Mouse (Mus musculus): ENCODE measurements at regions not wholly inside any gene's neighbourhood (a gene's known extent, or its start where the extent isn't known, plus 50 kb on each side); places are given as distances from the start of the nearest gene placed in this dataset.

DNA sequence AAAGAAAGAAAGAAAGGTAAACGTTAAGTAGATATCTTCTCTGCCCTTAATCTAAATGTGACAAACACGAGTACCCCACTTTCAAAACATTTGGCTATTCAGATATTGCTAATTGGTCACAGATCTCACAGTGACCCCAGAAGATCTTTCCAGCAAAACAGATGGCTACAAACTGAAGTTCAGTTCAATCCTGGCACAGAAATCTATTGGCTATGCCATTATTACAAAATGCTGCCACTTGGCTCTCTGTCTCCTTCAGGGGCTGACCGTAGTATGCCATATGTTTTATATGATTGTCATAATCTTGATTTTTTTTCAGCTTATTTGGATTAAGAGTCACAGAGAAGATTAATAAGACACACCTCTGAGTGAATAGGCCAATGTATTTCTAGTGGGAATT lies 873.2 kb downstream of the Slc22a22 start:
- no peak for DNase-seq (ENCODE audit: extremely low spot score, low spot score)
- no peaks in the 10 kb centered on the region for H3K27me3 ChIP-seq (ENCODE audit: poor library complexity, severe bottlenecking)
- H3K9me3 ChIP-seq = no peaks in the 10 kb centered on the region
- H3K4me3 ChIP-seq = no peak overlapping the region
- no peak overlapping the region for H3K27ac ChIP-seq
- 90% methylated on average over 3 of the region's 3 CpGs for WGBS
- no peaks in the 10 kb centered on the region for H3K36me3 ChIP-seq (replicated peaks)
- H3K4me1 ChIP-seq = peaks cover 4% of the 10 kb centered on the region; the same call in 1 of the 2 replicates

DNA sequence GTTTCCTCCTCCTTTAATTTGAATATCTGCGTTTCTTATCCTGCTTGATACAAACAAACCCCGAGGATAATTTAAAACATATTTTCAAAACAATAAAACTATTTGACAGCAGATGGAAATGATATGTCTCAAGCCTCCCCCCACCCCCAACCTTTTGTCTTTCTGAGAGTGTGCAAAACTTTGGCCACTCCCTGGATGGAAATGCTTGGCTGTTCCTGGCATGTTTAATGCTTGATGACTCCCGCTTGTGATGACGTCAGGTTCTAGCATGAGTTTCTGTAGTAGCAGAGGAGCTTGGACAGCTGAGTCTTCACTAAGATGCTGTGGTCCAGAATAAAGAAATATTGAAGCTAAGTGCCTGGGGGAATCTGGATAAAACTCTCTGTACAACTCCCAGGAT lies 884.8 kb downstream of the Slc22a22 start:
- Histone ChIP-seq H3K4me3 (no peak overlapping the region), H3K27me3 (ENCODE audit: poor library complexity, severe bottlenecking) (no peaks in the 10 kb centered on the region), H3K36me3 (replicated peaks) (no peaks in the 10 kb centered on the region), H3K9me3 (no peaks in the 10 kb centered on the region), H3K27ac (no peak overlapping the region), H3K4me1 (no peaks in the 10 kb centered on the region)
- no peak for DNase-seq (ENCODE audit: extremely low spot score, low spot score)
- WGBS = 81% methylated on average over 4 of the region's 4 CpGs

DNA sequence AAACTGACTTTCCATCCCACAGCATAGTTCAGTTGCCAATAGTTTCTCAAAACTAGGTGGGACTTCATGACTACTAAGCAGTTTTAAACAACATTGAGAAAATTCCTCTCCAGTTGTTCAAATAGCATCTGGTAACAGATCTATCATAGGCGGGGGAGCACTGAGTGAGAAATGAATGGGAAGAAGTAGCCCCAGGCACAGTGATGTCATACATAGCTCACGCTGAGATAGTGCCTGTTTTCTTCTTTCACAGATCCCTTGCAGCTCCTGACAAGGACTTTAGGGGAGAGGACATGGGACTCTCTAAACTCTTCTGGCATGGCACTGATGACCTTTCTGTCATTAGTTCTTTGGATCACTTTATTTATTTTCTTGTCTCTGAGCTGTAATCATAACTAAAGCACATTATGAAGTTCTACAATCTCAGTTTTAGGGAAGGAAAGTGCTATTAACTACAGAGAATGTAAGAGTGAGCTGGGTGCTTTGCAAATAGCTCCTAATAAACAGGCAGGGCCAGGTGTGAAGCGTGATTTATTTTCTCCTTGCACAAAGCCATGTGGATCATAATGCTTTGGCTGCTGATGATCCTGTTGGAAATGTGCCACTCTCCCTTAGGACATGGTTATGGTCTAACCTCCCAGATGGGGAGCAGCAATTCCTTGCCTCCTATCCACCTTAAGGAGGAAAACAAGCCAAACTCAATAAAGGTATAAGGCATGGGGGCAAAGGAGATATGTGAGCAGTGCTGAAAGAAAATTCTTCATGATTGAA lies 896.5 kb downstream of the Slc22a22 start:
- no peak overlapping the region for H3K27ac ChIP-seq
- no peaks in the 10 kb centered on the region for H3K9me3 ChIP-seq
- H3K36me3 ChIP-seq (replicated peaks) = no peaks in the 10 kb centered on the region
- H3K4me1 ChIP-seq = no peaks in the 10 kb centered on the region
- H3K4me3 ChIP-seq = no peak overlapping the region
- WGBS = 64% methylated on average over 3 of the region's 3 CpGs
- no peaks in the 10 kb centered on the region for H3K27me3 ChIP-seq (ENCODE audit: poor library complexity, severe bottlenecking)
- no peak for DNase-seq (ENCODE audit: extremely low spot score, low spot score)

DNA sequence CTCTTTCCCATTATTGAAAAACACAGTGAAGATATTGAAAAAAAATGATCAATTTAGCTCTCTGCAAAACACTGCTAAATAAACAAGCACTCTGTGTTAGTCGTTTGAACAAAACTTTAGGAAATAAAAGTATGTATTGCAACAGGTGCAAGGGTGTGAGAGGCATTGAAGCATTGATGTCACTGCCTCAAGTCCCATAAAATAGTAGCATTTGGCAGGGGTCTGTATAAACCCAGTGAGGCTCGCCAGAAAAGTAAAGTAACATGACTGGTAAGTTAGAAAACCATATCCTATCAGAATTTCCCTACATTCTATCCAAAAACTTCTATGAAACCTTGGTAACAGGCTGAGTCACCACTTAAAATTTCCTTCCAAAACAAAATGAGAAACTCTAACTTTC lies 914.2 kb downstream of the Slc22a22 start:
- H3K4me1 ChIP-seq = no peaks in the 10 kb centered on the region
- H3K9me3 ChIP-seq = no peaks in the 10 kb centered on the region
- no peak overlapping the region for H3K27ac ChIP-seq
- no peak overlapping the region for H3K4me3 ChIP-seq
- H3K27me3 ChIP-seq (ENCODE audit: poor library complexity, severe bottlenecking) = no peaks in the 10 kb centered on the region
- DNase-seq (ENCODE audit: extremely low spot score, low spot score) = no peak
- no peaks in the 10 kb centered on the region for H3K36me3 ChIP-seq (replicated peaks)
- WGBS = 81% methylated on average over 2 of the region's 2 CpGs

DNA sequence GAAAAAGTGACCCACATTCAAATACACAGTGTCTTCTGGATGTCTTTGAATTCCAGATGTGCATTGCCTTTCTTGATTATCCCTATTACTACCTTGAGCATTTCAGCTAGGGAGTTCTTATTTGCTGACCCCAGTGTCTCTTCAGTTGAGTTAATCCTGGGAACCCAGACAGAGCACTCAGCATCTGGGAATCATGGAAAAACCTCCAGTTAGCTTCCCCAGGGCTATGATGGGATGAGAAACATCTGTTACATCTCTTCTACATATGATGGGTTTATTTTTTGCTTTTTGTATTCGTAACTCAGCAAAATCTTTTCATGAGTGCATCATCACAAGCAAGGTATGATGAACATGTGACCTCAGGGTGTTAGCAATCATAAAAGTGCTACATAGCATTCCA lies 914.6 kb downstream of the Slc22a22 start:
- Histone ChIP-seq H3K27ac (no peak overlapping the region), H3K36me3 (replicated peaks) (no peaks in the 10 kb centered on the region), H3K27me3 (ENCODE audit: poor library complexity, severe bottlenecking) (no peaks in the 10 kb centered on the region), H3K9me3 (no peaks in the 10 kb centered on the region), H3K4me3 (no peak overlapping the region), H3K4me1 (no peaks in the 10 kb centered on the region)
- 66% methylated on average over 1 of the region's 1 CpGs for WGBS
- DNase-seq (ENCODE audit: extremely low spot score, low spot score) = no peak

DNA sequence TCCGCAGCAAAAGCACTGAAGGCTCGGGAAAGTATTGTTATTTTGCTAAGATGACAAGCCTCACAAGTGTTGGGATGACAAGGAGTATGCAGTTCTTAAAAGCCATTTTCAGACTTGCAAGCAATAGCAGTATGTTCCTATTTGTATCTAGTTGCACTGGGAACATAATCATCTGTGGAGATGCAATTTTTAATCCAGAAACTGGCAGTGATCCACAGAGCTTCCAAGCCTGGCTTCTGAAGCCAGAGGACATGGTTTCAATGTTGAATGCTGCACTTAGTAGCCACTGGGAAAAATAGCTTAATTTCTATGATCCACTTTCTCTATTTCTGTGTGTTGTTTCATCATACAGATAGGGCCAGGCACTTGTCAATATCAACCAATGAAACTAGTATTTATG lies 915.3 kb downstream of the Slc22a22 start:
- DNase-seq (ENCODE audit: extremely low spot score, low spot score) = no peak
- H3K27ac ChIP-seq = no peak overlapping the region
- H3K27me3 ChIP-seq (ENCODE audit: poor library complexity, severe bottlenecking) = no peaks in the 10 kb centered on the region
- H3K36me3 ChIP-seq (replicated peaks) = no peaks in the 10 kb centered on the region
- H3K9me3 ChIP-seq = no peaks in the 10 kb centered on the region
- no peak overlapping the region for H3K4me3 ChIP-seq
- H3K4me1 ChIP-seq = no peaks in the 10 kb centered on the region
- WGBS = 91% methylated on average over 2 of the region's 2 CpGs

DNA sequence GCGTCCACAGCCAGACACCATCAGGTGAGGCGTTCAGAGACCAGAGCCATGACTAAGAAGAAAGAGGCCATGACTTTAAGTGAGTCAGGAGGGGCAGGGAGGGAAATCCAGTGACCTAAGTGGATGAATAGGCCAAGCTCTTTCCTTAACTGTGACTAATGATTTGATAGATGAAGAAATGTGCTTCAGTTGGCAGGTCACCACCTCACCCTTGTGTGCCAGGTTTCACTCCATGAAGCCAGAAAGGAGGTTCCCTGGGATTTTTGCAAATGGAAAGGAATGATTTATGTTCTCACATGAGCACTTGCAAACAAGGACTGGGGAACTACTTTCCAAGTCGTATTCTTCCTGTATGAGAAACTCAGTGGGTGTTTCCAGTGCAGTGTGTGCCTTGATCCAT lies 923.0 kb downstream of the Slc22a22 start:
- H3K9me3 ChIP-seq = no peaks in the 10 kb centered on the region
- no peak overlapping the region for H3K4me3 ChIP-seq
- DNase-seq (ENCODE audit: extremely low spot score, low spot score) = no peak
- no peaks in the 10 kb centered on the region for H3K27me3 ChIP-seq (ENCODE audit: poor library complexity, severe bottlenecking)
- H3K27ac ChIP-seq = no peak overlapping the region
- 83% methylated on average over 3 of the region's 3 CpGs for WGBS
- H3K36me3 ChIP-seq (replicated peaks) = no peaks in the 10 kb centered on the region
- no peaks in the 10 kb centered on the region for H3K4me1 ChIP-seq

DNA sequence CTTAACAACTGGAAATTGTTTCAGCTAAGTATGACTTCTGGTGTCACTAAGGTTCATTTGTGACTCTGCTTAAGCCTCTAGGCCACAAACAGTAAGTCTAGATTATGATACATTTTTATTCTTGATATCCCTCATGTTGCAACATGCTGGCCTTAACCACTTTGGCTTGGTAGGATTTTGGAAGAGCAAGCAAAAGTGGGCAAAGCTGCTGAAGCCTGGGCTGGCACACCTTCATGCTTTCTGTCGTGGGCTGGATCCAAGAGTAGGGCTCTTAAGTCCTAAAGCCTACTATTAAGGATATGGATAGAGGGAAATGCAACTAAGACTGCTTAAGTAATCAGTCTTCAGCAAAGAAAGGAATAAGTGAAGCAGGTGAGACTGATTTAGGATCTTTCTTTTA lies 923.6 kb downstream of the Slc22a22 start:
- WGBS = 65% methylated on average over 1 of the region's 1 CpGs
- H3K27me3 ChIP-seq (ENCODE audit: poor library complexity, severe bottlenecking) = no peaks in the 10 kb centered on the region
- no peaks in the 10 kb centered on the region for H3K4me1 ChIP-seq
- no peak overlapping the region for H3K27ac ChIP-seq
- no peak overlapping the region for H3K4me3 ChIP-seq
- DNase-seq (ENCODE audit: extremely low spot score, low spot score) = no peak
- H3K9me3 ChIP-seq = no peaks in the 10 kb centered on the region
- no peaks in the 10 kb centered on the region for H3K36me3 ChIP-seq (replicated peaks)

DNA sequence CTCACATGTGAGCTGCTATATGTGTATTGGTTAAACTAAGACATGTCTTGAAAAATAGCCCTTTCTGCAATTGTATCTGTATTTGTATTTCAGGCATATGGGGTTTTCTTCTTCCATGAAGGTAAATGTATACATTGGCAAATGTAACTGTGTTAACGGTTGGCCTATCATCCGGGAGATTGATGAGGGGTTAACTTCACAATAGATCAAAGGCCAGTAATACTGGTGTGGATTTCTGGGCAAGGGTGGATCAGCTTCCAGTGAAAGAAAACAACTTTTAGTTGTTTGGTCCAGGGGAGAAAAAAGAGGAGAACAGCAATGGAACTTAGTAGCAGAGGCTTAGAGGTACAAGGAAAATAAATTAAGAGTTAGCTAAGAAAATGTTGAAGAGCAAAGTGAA lies 945.9 kb downstream of the Slc22a22 start:
- Histone ChIP-seq H3K4me3 (no peak overlapping the region), H3K36me3 (replicated peaks) (no peaks in the 10 kb centered on the region), H3K4me1 (no peaks in the 10 kb centered on the region), H3K27me3 (ENCODE audit: poor library complexity, severe bottlenecking) (no peaks in the 10 kb centered on the region), H3K9me3 (no peaks in the 10 kb centered on the region), H3K27ac (no peak overlapping the region)
- no peak for DNase-seq (ENCODE audit: extremely low spot score, low spot score)
- WGBS = 60% methylated on average over 2 of the region's 2 CpGs

DNA sequence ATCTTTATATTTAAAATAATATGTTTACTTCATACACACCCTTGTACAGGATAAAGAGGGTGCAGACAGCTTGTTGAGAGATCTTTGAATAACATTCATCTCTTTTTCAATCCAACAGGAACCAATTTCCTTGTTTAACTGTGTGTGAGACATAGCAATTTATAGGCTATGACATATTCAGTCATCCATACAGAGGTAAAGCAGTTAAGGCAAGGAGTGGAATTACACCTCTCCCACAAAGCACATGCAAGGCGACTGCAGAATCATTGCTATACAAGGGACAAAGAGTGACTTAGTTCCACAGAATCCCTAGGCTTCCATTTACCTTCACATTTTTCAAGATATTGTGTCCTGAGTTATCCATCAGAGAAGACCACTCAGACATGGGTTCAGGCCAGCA lies 959.0 kb downstream of the Slc22a22 start:
- Histone ChIP-seq H3K4me1 (no peaks in the 10 kb centered on the region), H3K27ac (no peak overlapping the region), H3K4me3 (no peak overlapping the region), H3K9me3 (no peaks in the 10 kb centered on the region), H3K27me3 (ENCODE audit: poor library complexity, severe bottlenecking) (no peaks in the 10 kb centered on the region), H3K36me3 (replicated peaks) (no peaks in the 10 kb centered on the region)
- DNase-seq (ENCODE audit: extremely low spot score, low spot score) = no peak
- WGBS = 88% methylated on average over 1 of the region's 1 CpGs

DNA sequence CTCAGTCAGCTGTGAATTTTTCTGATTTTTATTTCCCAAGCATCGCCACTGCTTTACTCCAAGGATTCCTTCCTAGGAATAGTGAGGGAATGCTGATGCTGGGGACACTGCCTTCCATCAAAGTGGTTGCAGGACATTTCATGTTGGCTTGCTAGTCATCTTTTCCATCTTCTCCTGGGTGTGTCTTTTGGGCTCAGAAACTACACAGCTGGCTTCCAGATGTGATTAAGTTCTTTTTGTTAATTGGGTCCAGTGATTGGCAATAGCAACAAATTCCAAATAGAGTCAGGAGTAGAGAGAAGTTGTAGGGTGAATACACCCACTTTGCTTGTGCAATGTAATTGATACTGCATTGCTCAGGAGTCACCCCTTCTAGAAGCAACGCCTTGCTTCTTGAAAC lies 961.3 kb downstream of the Slc22a22 start:
- no peaks in the 10 kb centered on the region for H3K9me3 ChIP-seq
- H3K27ac ChIP-seq = no peak overlapping the region
- no peak overlapping the region for H3K4me3 ChIP-seq
- no peaks in the 10 kb centered on the region for H3K36me3 ChIP-seq (replicated peaks)
- H3K27me3 ChIP-seq (ENCODE audit: poor library complexity, severe bottlenecking) = no peaks in the 10 kb centered on the region
- no peaks in the 10 kb centered on the region for H3K4me1 ChIP-seq
- no peak for DNase-seq (ENCODE audit: extremely low spot score, low spot score)
- WGBS = 89% methylated on average over 2 of the region's 2 CpGs

DNA sequence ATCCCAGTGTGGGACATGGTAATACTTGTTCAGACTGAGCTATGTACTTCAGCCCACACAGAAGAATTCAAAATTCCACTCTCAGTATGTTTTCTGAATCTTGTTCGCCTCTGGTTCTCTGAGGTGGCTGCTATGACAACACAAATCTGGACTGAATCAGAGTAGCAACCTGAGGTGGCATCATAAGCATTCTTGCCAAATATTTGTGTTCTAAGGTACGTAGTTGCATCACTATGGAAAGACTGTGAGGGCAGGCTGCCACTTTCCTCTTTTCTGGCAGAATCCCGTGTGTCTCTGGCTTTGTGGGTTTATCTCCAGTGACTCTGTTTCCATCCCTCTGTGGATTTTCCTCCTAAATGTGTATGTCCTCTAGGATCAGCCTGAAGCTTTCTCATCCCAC lies 978.7 kb downstream of the Slc22a22 start:
- no peak overlapping the region for H3K27ac ChIP-seq
- 85% methylated on average over 3 of the region's 3 CpGs for WGBS
- H3K36me3 ChIP-seq (replicated peaks) = no peaks in the 10 kb centered on the region
- no peak for DNase-seq (ENCODE audit: extremely low spot score, low spot score)
- H3K27me3 ChIP-seq (ENCODE audit: poor library complexity, severe bottlenecking) = no peaks in the 10 kb centered on the region
- no peaks in the 10 kb centered on the region for H3K9me3 ChIP-seq
- no peaks in the 10 kb centered on the region for H3K4me1 ChIP-seq
- no peak overlapping the region for H3K4me3 ChIP-seq

DNA sequence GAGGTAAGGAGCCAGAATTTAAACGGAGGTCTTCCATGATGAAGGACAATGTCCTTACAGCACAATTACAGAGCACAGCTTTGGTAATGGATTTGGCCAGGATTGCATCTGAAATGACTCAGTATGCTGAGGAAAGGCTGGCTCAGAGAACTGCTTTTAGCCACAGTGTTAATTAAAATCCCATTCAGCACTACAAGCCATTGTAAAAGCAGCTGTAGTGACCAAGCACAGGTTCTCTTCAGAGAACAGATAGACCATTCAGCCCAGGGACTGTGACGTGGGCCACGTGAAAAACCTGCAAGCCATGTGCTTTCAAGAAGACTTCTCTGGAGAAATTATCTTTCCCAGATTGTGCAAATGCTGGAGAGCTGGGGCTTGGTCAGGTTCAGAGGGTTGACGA lies 979.7 kb downstream of the Slc22a22 start:
- WGBS = 75% methylated on average over 4 of the region's 4 CpGs
- no peaks in the 10 kb centered on the region for H3K4me1 ChIP-seq
- no peak overlapping the region for H3K4me3 ChIP-seq
- H3K36me3 ChIP-seq (replicated peaks) = no peaks in the 10 kb centered on the region
- no peak overlapping the region for H3K27ac ChIP-seq
- DNase-seq (ENCODE audit: extremely low spot score, low spot score) = no peak
- no peaks in the 10 kb centered on the region for H3K27me3 ChIP-seq (ENCODE audit: poor library complexity, severe bottlenecking)
- H3K9me3 ChIP-seq = no peaks in the 10 kb centered on the region

DNA sequence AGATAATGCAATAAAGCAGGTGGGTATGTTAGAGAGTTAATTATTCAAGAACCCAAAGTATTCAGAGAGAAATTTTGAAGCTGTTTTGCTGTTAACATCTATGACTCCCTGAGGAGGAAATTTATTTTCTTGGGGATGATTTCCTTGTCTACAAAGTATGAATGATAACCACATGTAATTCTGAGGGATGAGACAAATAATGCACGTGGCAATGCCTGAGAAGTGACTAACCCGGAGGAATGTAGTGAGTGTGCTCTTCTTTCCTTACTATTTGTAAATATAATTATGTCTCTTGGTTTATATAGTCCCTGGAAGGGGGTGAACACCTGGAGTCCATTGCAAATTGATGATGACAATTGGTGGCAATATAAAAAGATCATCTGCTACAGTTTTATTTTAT lies 981.1 kb downstream of the Slc22a22 start:
- Histone ChIP-seq H3K27ac (no peak overlapping the region), H3K27me3 (ENCODE audit: poor library complexity, severe bottlenecking) (no peaks in the 10 kb centered on the region), H3K4me1 (no peaks in the 10 kb centered on the region), H3K9me3 (no peaks in the 10 kb centered on the region), H3K36me3 (replicated peaks) (no peaks in the 10 kb centered on the region), H3K4me3 (no peak overlapping the region)
- DNase-seq (ENCODE audit: extremely low spot score, low spot score) = no peak
- 86% methylated on average over 2 of the region's 2 CpGs for WGBS
